Comparison of ENCODE assay signal across 20 mouse cellular contexts in the genomic region with DNA sequence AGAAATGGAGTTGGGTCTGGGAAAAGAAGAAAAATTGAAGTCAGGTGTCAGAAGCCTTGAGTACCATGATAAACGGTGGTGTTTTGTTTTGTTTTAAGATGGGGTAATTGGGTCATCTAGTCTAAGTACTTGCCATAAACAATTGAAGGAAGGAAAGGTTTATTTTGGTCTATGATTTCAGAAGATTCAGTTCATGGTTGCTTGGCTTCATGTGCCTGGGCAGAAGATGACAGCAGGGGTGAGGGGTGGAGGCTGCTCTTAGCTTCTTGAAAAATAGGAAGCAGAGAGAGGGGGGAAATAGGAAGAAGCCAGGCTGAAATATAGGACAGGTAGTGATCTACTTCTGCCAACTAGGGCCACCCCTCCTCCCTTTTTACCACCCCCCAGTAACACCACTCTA. TPM values are rescaled to one million over a fixed set of nuclear protein-coding genes. Genes with fewer than 3 reads are reported as not detected.
A peak's percentile ranks its signal among the peaks of the same experiment; 100 is the strongest.
DNase-seq lines count a peak whose midpoint lies in the region; ATAC-seq and TF ChIP-seq lines count a peak whose summit lies in the region.
"Had no signal": no experiment of that assay in that cellular context is flagged by ENCODE, and none has a peak within 500 bp of the region (broad histone marks: within the 10 kb centered on the region; RNA-seq: fewer than 3 reads in every experiment).

No protein-coding gene starts in this region.

- H3K27me3 ChIP-seq in heart, embryonic 13.5 days (replicated peaks): no peaks in the 10 kb centered on the region
- H3K27me3 ChIP-seq in heart, embryonic 11.5 days (ENCODE audit: control insufficient read depth, insufficient read depth, low read length): no peaks in the 10 kb centered on the region
- H3K27me3 ChIP-seq in kidney, postnatal 0 days (ENCODE audit: insufficient read depth, low read length): no peaks in the 10 kb centered on the region
- no peaks in the 10 kb centered on the region for H3K27me3 ChIP-seq in lung, postnatal 0 days (replicated peaks; ENCODE audit: insufficient read depth, low read length)
- H3K27me3 ChIP-seq: embryonic facial prominence, embryonic 12.5 days; midbrain, embryonic 15.5 days; stomach, embryonic 15.5 days had no signal

- no peaks in the 10 kb centered on the region for H3K36me3 ChIP-seq in heart, embryonic 13.5 days
- no peaks in the 10 kb centered on the region for H3K36me3 ChIP-seq in heart, embryonic 11.5 days (ENCODE audit: control insufficient read depth, insufficient read depth, low read length)
- H3K36me3 ChIP-seq in kidney, postnatal 0 days (ENCODE audit: insufficient read depth, low read length): no peaks in the 10 kb centered on the region
- H3K36me3 ChIP-seq in lung, postnatal 0 days (ENCODE audit: insufficient read depth, low read length): no peaks in the 10 kb centered on the region
- H3K36me3 ChIP-seq: embryonic facial prominence, embryonic 12.5 days; midbrain, embryonic 15.5 days; stomach, embryonic 15.5 days had no signal

- no peaks in the 10 kb centered on the region for H3K9me3 ChIP-seq in heart, embryonic 13.5 days
- no peaks in the 10 kb centered on the region for H3K9me3 ChIP-seq in heart, embryonic 11.5 days (replicated peaks; ENCODE audit: control insufficient read depth, low read length)
- no peaks in the 10 kb centered on the region for H3K9me3 ChIP-seq in kidney, postnatal 0 days (replicated peaks; ENCODE audit: low read length)
- H3K9me3 ChIP-seq in lung, postnatal 0 days (ENCODE audit: low read length): no peaks in the 10 kb centered on the region
- H3K9me3 ChIP-seq: embryonic facial prominence, embryonic 12.5 days; midbrain, embryonic 15.5 days; stomach, embryonic 15.5 days had no signal

- H3K9ac ChIP-seq in heart, embryonic 13.5 days: no peak overlapping the region
- no peak overlapping the region for H3K9ac ChIP-seq in heart, embryonic 11.5 days (ENCODE audit: low read depth, low read length)
- no peak overlapping the region for H3K9ac ChIP-seq in kidney, postnatal 0 days (ENCODE audit: low read depth, low read length)
- H3K9ac ChIP-seq in lung, postnatal 0 days (replicated peaks; ENCODE audit: low read depth): no peak overlapping the region
- H3K9ac ChIP-seq: embryonic facial prominence, embryonic 12.5 days; hindbrain, embryonic 14.5 days; midbrain, embryonic 15.5 days; stomach, embryonic 15.5 days had no signal

- peaks cover 36% of the 10 kb centered on the region for H3K4me1 ChIP-seq in heart, embryonic 13.5 days
- peaks cover 14% of the 10 kb centered on the region; the same call in 1 of the 2 replicates for H3K4me1 ChIP-seq in heart, embryonic 11.5 days (ENCODE audit: control insufficient read depth, insufficient read depth, low read length)
- 0 out of 2 replicates have a peak, but pooled peaks cover 8% of the 10 kb centered on the region for H3K4me1 ChIP-seq in kidney, postnatal 0 days (replicated peaks; ENCODE audit: insufficient read depth, low read length)
- peaks cover 6% of the 10 kb centered on the region; the same call in 1 of the 2 replicates for H3K4me1 ChIP-seq in lung, postnatal 0 days (ENCODE audit: insufficient read depth, low read depth, low read length)
- H3K4me1 ChIP-seq: embryonic facial prominence, embryonic 12.5 days; midbrain, embryonic 15.5 days had no signal

- ATAC-seq in heart, embryonic 13.5 days (ENCODE audit: extremely low read depth, insufficient number of reproducible peaks, low FRiP score, low TSS enrichment): no peak
- ATAC-seq in heart, embryonic 11.5 days (replicated peaks; ENCODE audit: insufficient number of reproducible peaks, low FRiP score, low TSS enrichment): no peak
- no peak for ATAC-seq in kidney, postnatal 0 days (replicated peaks; ENCODE audit: low FRiP score, low read depth)
- peak; percentile 50 for ATAC-seq in lung, postnatal 0 days
- ATAC-seq in megakaryocyte, adult 5-6 weeks (ENCODE audit: poor library complexity, severe bottlenecking): 0 out of 2 replicates have a peak, but pooled peaks have one; percentile 29
- ATAC-seq: forebrain, embryonic 14.5 days; midbrain, embryonic 15.5 days had no signal

- intact Hi-C loops in left cerebral cortex, adult 2 months (cut with DNase I): loop anchor here (5.0 kb wide), 1 partner anchor 36 kb away; no protein-coding TSS in a partner anchor

- TF ChIP-seq CTCF in kidney, postnatal 0 days (IDR thresholded peaks at IDR 0.05; ENCODE audit: low read depth): no peak
- no peak for TF ChIP-seq CTCF in lung, postnatal 0 days (IDR thresholded peaks at IDR 0.05)
- no peak for TF ChIP-seq CTCF in left cerebral cortex, adult 2 months (IDR thresholded peaks at IDR 0.05)

- peak; percentile 64 for DNase-seq in kidney, postnatal 0 days (ENCODE audit: low spot score)
- DNase-seq in kidney, postnatal 4 days: no peak
- no peak for DNase-seq in lung, postnatal 0 days (ENCODE audit: low spot score)
- DNase-seq in lung, postnatal 10 days: no peak
- DNase-seq in left cerebral cortex, adult 2 months (ENCODE audit: extremely low spot score in 1 of 2, low spot score in 2 of 2): no peak
- DNase-seq: cerebellum, postnatal 10 days; gastrocnemius, postnatal 36 days; lung, adult 2 months; thymus, adult 18-20 months; thymus, postnatal 4 days had no signal

- WGBS in heart, embryonic 13.5 days: 61% methylated on average over 1 of the region's 1 CpGs
- 58% methylated on average over 1 of the region's 1 CpGs for WGBS in heart, embryonic 11.5 days (ENCODE audit: insufficient replicate concordance)
- 50% methylated on average over 1 of the region's 1 CpGs for WGBS in kidney, postnatal 0 days
- WGBS in lung, postnatal 0 days: 43% methylated on average over 1 of the region's 1 CpGs

- no peak overlapping the region for H3K4me2 ChIP-seq in heart, embryonic 13.5 days
- H3K4me2 ChIP-seq in heart, embryonic 11.5 days: no peak overlapping the region
- no peak overlapping the region for H3K4me2 ChIP-seq in kidney, postnatal 0 days (ENCODE audit: low read length)
- H3K4me2 ChIP-seq in lung, postnatal 0 days (replicated peaks; ENCODE audit: low read depth, low read length): no peak overlapping the region
- H3K4me2 ChIP-seq: embryonic facial prominence, embryonic 12.5 days; hindbrain, embryonic 14.5 days; midbrain, embryonic 15.5 days; stomach, embryonic 15.5 days had no signal

- TF ChIP-seq EP300 in lung, postnatal 0 days (IDR thresholded peaks at IDR 0.05): peak; percentile 67

- no peak overlapping the region for H3K4me3 ChIP-seq in heart, embryonic 13.5 days
- H3K4me3 ChIP-seq in heart, embryonic 11.5 days (ENCODE audit: low read depth, low read length): no peak overlapping the region
- no peak overlapping the region for H3K4me3 ChIP-seq in kidney, postnatal 0 days (replicated peaks; ENCODE audit: low read depth, low read length)
- H3K4me3 ChIP-seq in lung, postnatal 0 days (ENCODE audit: low read depth, low read length): no peak overlapping the region
- H3K4me3 ChIP-seq in left cerebral cortex, adult 2 months: no peak overlapping the region
- H3K4me3 ChIP-seq: embryonic facial prominence, embryonic 12.5 days; erythroblast, embryonic 14.5 days; midbrain, embryonic 15.5 days; myocyte; stomach, embryonic 15.5 days had no signal

- H3K27ac ChIP-seq in heart, embryonic 13.5 days (replicated peaks): peak overlapping the region; percentile 16; the same call in 1 of the 2 replicates
- H3K27ac ChIP-seq in heart, embryonic 11.5 days (ENCODE audit: low read depth, low read length): no peak overlapping the region
- H3K27ac ChIP-seq in kidney, postnatal 0 days: peak overlapping the region; percentile 72
- H3K27ac ChIP-seq in lung, postnatal 0 days (ENCODE audit: low read length): peak overlapping the region; percentile 47; the same call in 1 of the 2 replicates
- H3K27ac ChIP-seq in left cerebral cortex, adult 2 months: no peak overlapping the region
- H3K27ac ChIP-seq: embryonic facial prominence, embryonic 12.5 days; hindbrain, embryonic 14.5 days; midbrain, embryonic 15.5 days; stomach, embryonic 15.5 days had no signal

RNA-seq across cellular contexts. Expression of a gene that starts 30.2 kb away (rescaled TPM):
- 24.5 and 26.4 TPM in 2 replicates for polyA plus RNA-seq in heart, embryonic 13.5 days (2015; fragmentation: Nextera tagmentation; extraction: Ambion mirVana)
- 35.7 and 38.2 TPM in 2 replicates for polyA plus RNA-seq in heart, embryonic 11.5 days (2014; fragmentation: Nextera tagmentation; extraction: Ambion mirVana)
- polyA plus RNA-seq in kidney, postnatal 0 days (2015; fragmentation: Nextera tagmentation; extraction: Ambion mirVana): 46.8 and 47.6 TPM in 2 replicates
- 35.8 and 37.6 TPM in 2 replicates for polyA plus RNA-seq in lung, postnatal 0 days (2015; fragmentation: Nextera tagmentation; extraction: Ambion mirVana)
- 31.4 and 38.6 TPM in 2 replicates for total RNA-seq in megakaryocyte, adult 5-6 weeks (2015)
- 72.6 and 75.8 TPM in 2 replicates for total RNA-seq in megakaryocyte, adult 5-6 weeks (2017)
- total RNA-seq in left cerebral cortex, adult 2 months (2021): 10 to 100 TPM; 47.7 to 52.0 TPM

RNA-seq across cellular contexts. Expression of a gene that starts 30.5 kb away (rescaled TPM):
- polyA plus RNA-seq in heart, embryonic 13.5 days (2015; fragmentation: Nextera tagmentation; extraction: Ambion mirVana): 7.2 and 8.0 TPM in 2 replicates
- polyA plus RNA-seq in heart, embryonic 11.5 days (2014; fragmentation: Nextera tagmentation; extraction: Ambion mirVana): 8.3 and 8.6 TPM in 2 replicates
- polyA plus RNA-seq in kidney, postnatal 0 days (2015; fragmentation: Nextera tagmentation; extraction: Ambion mirVana): 18.2 and 18.3 TPM in 2 replicates
- 21.0 and 25.7 TPM in 2 replicates for polyA plus RNA-seq in lung, postnatal 0 days (2015; fragmentation: Nextera tagmentation; extraction: Ambion mirVana)
- 66.4 and 69.3 TPM in 2 replicates for total RNA-seq in megakaryocyte, adult 5-6 weeks (2015)
- total RNA-seq in megakaryocyte, adult 5-6 weeks (2017): 138 and 142 TPM in 2 replicates
- total RNA-seq in left cerebral cortex, adult 2 months (2021): 1 to 10 TPM; 4.1 to 4.6 TPM

RNA-seq across cellular contexts. Expression of a gene that starts 59.9 kb away (rescaled TPM):
- polyA plus RNA-seq in heart, embryonic 13.5 days (2015; fragmentation: Nextera tagmentation; extraction: Ambion mirVana): 1.4 and 2.5 TPM in 2 replicates
- polyA plus RNA-seq in heart, embryonic 11.5 days (2014; fragmentation: Nextera tagmentation; extraction: Ambion mirVana): 2.5 and 3.2 TPM in 2 replicates
- polyA plus RNA-seq in kidney, postnatal 0 days (2015; fragmentation: Nextera tagmentation; extraction: Ambion mirVana): 2.0 and 2.1 TPM in 2 replicates
- polyA plus RNA-seq in lung, postnatal 0 days (2015; fragmentation: Nextera tagmentation; extraction: Ambion mirVana): 0.36 TPM in 2 replicates
- total RNA-seq in megakaryocyte, adult 5-6 weeks (2015): 6.6 and 8.3 TPM in 2 replicates
- 7.4 and 8.0 TPM in 2 replicates for total RNA-seq in megakaryocyte, adult 5-6 weeks (2017)
- 1 to 10 TPM in 1 of 2 experiments, under 1 TPM in 1; 0.72 to 1.2 TPM for total RNA-seq in left cerebral cortex, adult 2 months (2021)

Comparison
In these comparisons a context has a peak if more than half of its experiments do, and no peak if none do; other contexts are left out.
1. H3K27ac ChIP-seq: peak in heart, embryonic 13.5 days (single experiment), kidney, postnatal 0 days (single experiment) and lung, postnatal 0 days (single experiment); none in heart, embryonic 11.5 days (single experiment) and left cerebral cortex, adult 2 months (single experiment).
2. ATAC-seq: peak in lung, postnatal 0 days (single experiment) and megakaryocyte, adult 5-6 weeks (single experiment); none in heart, embryonic 13.5 days (single experiment), heart, embryonic 11.5 days (single experiment) and kidney, postnatal 0 days (single experiment).